Mouse (Mus musculus): Measurements from ENCODE around the gene Nanp.

The Nanp gene

GRCm38 (mm10) chr2:151039232-151039695, at the start of gene Nanp, which contains the start of gene Ninl:
Gene Nanp, minus strand, starts transcription at chr2:151039398.
Gene Ninl, minus strand, starts transcription at chr2:151039382.
- peak; percentile 86 for DNase-seq (ENCODE audit: low read depth)

- DNase-seq (ENCODE audit: low read depth): no peak
Measured at GRCm38 (mm10) chr2:151056637-151057036, 17.4 kb upstream of the Nanp start.

- no peak for DNase-seq (ENCODE audit: low read depth)
Measured at GRCm38 (mm10) chr2:151040411-151040810, 1.2 kb upstream of the Nanp start.

GRCm38 (mm10) chr2:151039726-151040125, 528 bp upstream of the Nanp start:
- no peak for DNase-seq (ENCODE audit: low read depth)

GRCm38 (mm10) chr2:151038811-151039222, 381 bp downstream of the Nanp start:
- DNase-seq (ENCODE audit: low read depth): no peak

- DNase-seq (ENCODE audit: low read depth): no peak
Measured at GRCm38 (mm10) chr2:151037876-151038552, 1.2 kb downstream of the Nanp start.

- DNase-seq (ENCODE audit: low read depth): no peak
Measured at GRCm38 (mm10) chr2:151037292-151037691, 1.9 kb downstream of the Nanp start.

- no peak for DNase-seq (ENCODE audit: low read depth)
Measured at GRCm38 (mm10) chr2:151036721-151037120, 2.5 kb downstream of the Nanp start.

- DNase-seq (ENCODE audit: low read depth): no peak
Measured at GRCm38 (mm10) chr2:151034435-151034834, 4.8 kb downstream of the Nanp start.

GRCm38 (mm10) chr2:151021158-151021557, 18.0 kb downstream of the Nanp start:
- DNase-seq (ENCODE audit: low read depth): no peak

GRCm38 (mm10) chr2:151015316-151015715, 23.9 kb downstream of the Nanp start:
- DNase-seq (ENCODE audit: low read depth): no peak

- no peak for DNase-seq (ENCODE audit: low read depth)
Measured at GRCm38 (mm10) chr2:151011273-151011672, 27.9 kb downstream of the Nanp start.

GRCm38 (mm10) chr2:151009515-151010085, 29.6 kb downstream of the Nanp start:
- DNase-seq (ENCODE audit: low read depth): no peak

GRCm38 (mm10) chr2:151008939-151009509, 30.2 kb downstream of the Nanp start:
- DNase-seq (ENCODE audit: low read depth): peak; percentile 53

GRCm38 (mm10) chr2:151008517-151008932, 30.7 kb downstream of the Nanp start:
- DNase-seq (ENCODE audit: low read depth): no peak

GRCm38 (mm10) chr2:151008006-151008405, 31.2 kb downstream of the Nanp start:
- no peak for DNase-seq (ENCODE audit: low read depth)

- no peak for DNase-seq (ENCODE audit: low read depth)
Measured at GRCm38 (mm10) chr2:151006281-151006945, 32.8 kb downstream of the Nanp start.

GRCm38 (mm10) chr2:151004390-151004789, 34.8 kb downstream of the Nanp start:
- no peak for DNase-seq (ENCODE audit: low read depth)

- no peak for DNase-seq (ENCODE audit: low read depth)
Measured at GRCm38 (mm10) chr2:151003796-151004195, 35.4 kb downstream of the Nanp start.

GRCm38 (mm10) chr2:151001619-151002175, 37.5 kb downstream of the Nanp start:
- DNase-seq (ENCODE audit: low read depth): no peak

- DNase-seq (ENCODE audit: low read depth): no peak
Measured at GRCm38 (mm10) chr2:151000402-151001178, 38.6 kb downstream of the Nanp start.

- DNase-seq (ENCODE audit: low read depth): no peak
Measured at GRCm38 (mm10) chr2:150999021-150999420, 40.2 kb downstream of the Nanp start.
